Mouse (Mus musculus): ENCODE results near the gene Tacr3. TPM values are rescaled to one million over a fixed set of nuclear protein-coding genes. Genes with fewer than 3 reads are reported as not detected.

Gene Tacr3
- polyA plus RNA-seq, 1 experiment from 2014 or later: 0.64 TPM

DNA sequence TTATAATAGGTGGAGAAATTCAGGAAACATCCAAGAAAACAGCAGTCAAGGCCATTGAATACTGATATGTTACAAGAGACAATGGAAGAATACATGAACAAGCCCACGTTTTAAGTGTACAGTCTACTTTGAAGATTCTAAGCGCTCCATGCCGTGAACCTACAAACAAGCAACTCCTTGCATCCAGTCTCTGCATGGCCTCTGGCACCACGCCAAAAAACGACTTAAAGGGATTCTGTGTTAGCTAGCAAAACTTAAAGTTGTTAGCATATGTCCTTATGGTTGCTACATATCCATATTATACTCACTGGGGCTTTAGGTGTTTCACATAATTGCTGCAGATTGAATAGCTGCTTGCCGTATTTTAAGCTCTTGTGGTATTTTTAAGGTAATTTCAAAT is 134.7 kb downstream of the Tacr3 start:
- Histone ChIP-seq H3K4me3 (ENCODE audit: low read depth, low read length) (no peak overlapping the region), H3K27me3 (ENCODE audit: control insufficient read depth, insufficient read depth, low read length) (no peaks in the 10 kb centered on the region), H3K4me2 (ENCODE audit: low read depth) (no peak overlapping the region), H3K9ac (ENCODE audit: low read length) (no peak overlapping the region), H3K27ac (ENCODE audit: low read depth, low read length) (no peak overlapping the region), H3K36me3 (ENCODE audit: control insufficient read depth, insufficient read depth, low read length) (no peaks in the 10 kb centered on the region), H3K4me1 (ENCODE audit: control insufficient read depth, insufficient read depth, low read length) (no peaks in the 10 kb centered on the region), H3K9me3 (ENCODE audit: control insufficient read depth, low read length) (no peaks in the 10 kb centered on the region)
- DNase-seq (ENCODE audit: low spot score) (no peak), ATAC-seq (ENCODE audit: insufficient read depth, low FRiP score, low TSS enrichment) (no peak)
- WGBS: 82% methylated on average over 6 of the region's 6 CpGs

DNA sequence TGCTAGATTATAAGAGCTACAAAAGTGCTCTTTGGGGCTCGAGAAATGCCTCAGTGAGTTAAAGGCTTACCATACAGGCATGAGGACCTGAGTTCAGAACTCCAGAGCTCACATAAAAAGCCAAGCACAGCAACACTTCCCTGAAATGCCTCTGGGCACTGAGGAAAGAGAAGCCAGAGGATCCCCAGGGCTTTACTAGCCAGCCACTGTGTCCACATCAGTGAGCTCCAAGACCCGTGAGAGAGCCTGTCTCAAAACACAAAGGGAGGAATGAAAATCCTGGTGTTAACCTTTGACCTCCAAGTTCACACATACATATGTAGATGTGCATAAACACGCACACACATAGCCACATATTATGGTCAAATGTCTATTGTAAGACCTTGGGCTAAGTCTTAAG is 150.1 kb downstream of the Tacr3 start:
- ATAC-seq (ENCODE audit: insufficient read depth, low FRiP score, low TSS enrichment): no peak
- no peak overlapping the region for H3K27ac ChIP-seq (ENCODE audit: low read depth, low read length)
- H3K27me3 ChIP-seq (ENCODE audit: control insufficient read depth, insufficient read depth, low read length): no peaks in the 10 kb centered on the region
- no peaks in the 10 kb centered on the region for H3K9me3 ChIP-seq (ENCODE audit: control insufficient read depth, low read length)
- no peaks in the 10 kb centered on the region for H3K4me1 ChIP-seq (ENCODE audit: control insufficient read depth, insufficient read depth, low read length)
- no peak overlapping the region for H3K4me3 ChIP-seq (ENCODE audit: low read depth, low read length)
- 43% methylated on average over 3 of the region's 3 CpGs for WGBS
- DNase-seq (ENCODE audit: low spot score): no peak
- H3K9ac ChIP-seq (ENCODE audit: low read length): no peak overlapping the region
- H3K36me3 ChIP-seq (ENCODE audit: control insufficient read depth, insufficient read depth, low read length): no peaks in the 10 kb centered on the region
- H3K4me2 ChIP-seq (ENCODE audit: low read depth): no peak overlapping the region

DNA sequence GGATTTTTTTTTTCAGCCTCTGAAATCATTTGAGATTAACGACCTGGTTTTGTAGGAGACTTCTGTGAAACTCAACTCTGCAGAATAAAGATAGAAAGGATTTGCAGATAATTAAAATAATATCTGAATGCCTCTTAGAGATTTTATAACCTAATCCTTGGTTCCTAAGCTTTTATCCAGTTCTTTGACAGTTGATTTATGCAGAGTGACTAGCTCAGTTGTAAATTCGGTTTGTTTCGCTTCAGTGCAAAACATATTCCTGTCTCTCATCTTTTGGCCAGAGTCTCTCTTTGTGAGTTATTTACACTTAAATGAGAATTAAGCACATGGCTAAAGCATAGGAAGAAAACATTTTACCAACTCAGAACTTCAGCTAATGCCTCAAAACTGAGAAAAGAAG is 151.3 kb downstream of the Tacr3 start:
- no peak for ATAC-seq (ENCODE audit: insufficient read depth, low FRiP score, low TSS enrichment)
- WGBS: 73% methylated on average over 3 of the region's 3 CpGs
- Histone ChIP-seq H3K36me3 (ENCODE audit: control insufficient read depth, insufficient read depth, low read length) (no peaks in the 10 kb centered on the region), H3K4me2 (ENCODE audit: low read depth) (no peak overlapping the region), H3K27ac (ENCODE audit: low read depth, low read length) (no peak overlapping the region), H3K27me3 (ENCODE audit: control insufficient read depth, insufficient read depth, low read length) (no peaks in the 10 kb centered on the region), H3K4me3 (ENCODE audit: low read depth, low read length) (no peak overlapping the region), H3K9me3 (ENCODE audit: control insufficient read depth, low read length) (no peaks in the 10 kb centered on the region), H3K4me1 (ENCODE audit: control insufficient read depth, insufficient read depth, low read length) (no peaks in the 10 kb centered on the region), H3K9ac (ENCODE audit: low read length) (no peak overlapping the region)
- no peak for DNase-seq (ENCODE audit: low spot score)

Data from neural tube, embryonic 11.5 days (tissue).